Mouse (Mus musculus): ENCODE data around the gene Zfand2b.

- TF ChIP-seq EP300 (optimal IDR thresholded peaks at IDR 0.05) (no peak), CTCF (IDR thresholded peaks at IDR 0.05; ENCODE audit: low read depth) (no peak)
Measured at GRCm38 (mm10) chr1:75141486-75142190, 26.8 kb upstream of the Zfand2b start.
